In genomic region chr17:48098528-48098890, GRCm38 (mm10) we compare ENCODE assay signal across 8 mouse cellular contexts. TPM values are rescaled to one million over a fixed set of nuclear protein-coding genes. Genes with fewer than 3 reads are reported as not detected.
DNase-seq lines count a peak whose midpoint lies in the region; ATAC-seq and TF ChIP-seq lines count a peak whose summit lies in the region.

No protein-coding gene starts in this region.

- TF ChIP-seq EP300 in liver, postnatal 0 days (IDR thresholded peaks at IDR 0.05; ENCODE audit: low read depth), result no peak

- intact Hi-C loops in gastrocnemius, postnatal 36 days (cut with DNase I), result loop anchor here (2.0 to 5.0 kb wide), 2 partner anchors 51 to 224 kb away; no protein-coding TSS in a partner anchor

- no peak for TF ChIP-seq POLR2A in spleen, adult 2 months (IDR thresholded peaks at IDR 0.05; ENCODE audit: low read depth, low read length)

- no peak overlapping the region; the same call in 1 of the 2 replicates for H3K9ac ChIP-seq in forebrain, embryonic 15.5 days (replicated peaks)
- H3K9ac ChIP-seq in liver, postnatal 0 days (replicated peaks), result no peak overlapping the region
- H3K9ac ChIP-seq in stomach, embryonic 16.5 days (ENCODE audit: low read length), result peak overlapping the region; percentile 51; the same call in 1 of the 2 replicates

- peaks cover 27% of the 10 kb centered on the region for H3K4me1 ChIP-seq in spleen, adult 2 months (ENCODE audit: control insufficient read depth, insufficient read depth, insufficient read length)
- H3K4me1 ChIP-seq in forebrain, embryonic 15.5 days, result peaks cover 47% of the 10 kb centered on the region
- peaks cover 28% of the 10 kb centered on the region for H3K4me1 ChIP-seq in liver, postnatal 0 days (ENCODE audit: insufficient read depth)
- peaks cover 28% of the 10 kb centered on the region for H3K4me1 ChIP-seq in stomach, embryonic 16.5 days (ENCODE audit: control insufficient read depth, insufficient read depth, low read length)

- peaks cover 24% of the 10 kb centered on the region for H3K27me3 ChIP-seq in spleen, adult 2 months (ENCODE audit: control insufficient read depth, insufficient read depth, low read length)
- H3K27me3 ChIP-seq in forebrain, embryonic 15.5 days, result peaks cover 58% of the 10 kb centered on the region
- peaks cover 66% of the 10 kb centered on the region for H3K27me3 ChIP-seq in liver, postnatal 0 days (ENCODE audit: insufficient read depth, low read length)
- peaks cover 56% of the 10 kb centered on the region for H3K27me3 ChIP-seq in stomach, embryonic 16.5 days (ENCODE audit: control insufficient read depth, insufficient read depth, low read length)

- no peaks in the 10 kb centered on the region for H3K36me3 ChIP-seq in spleen, adult 2 months (ENCODE audit: control insufficient read depth, insufficient read depth, low read length)
- no peaks in the 10 kb centered on the region for H3K36me3 ChIP-seq in forebrain, embryonic 15.5 days
- no peaks in the 10 kb centered on the region for H3K36me3 ChIP-seq in liver, postnatal 0 days (replicated peaks; ENCODE audit: insufficient read depth, low read length)
- no peaks in the 10 kb centered on the region for H3K36me3 ChIP-seq in stomach, embryonic 16.5 days (ENCODE audit: control insufficient read depth, insufficient read depth, low read length)

- no peak overlapping the region for H3K27ac ChIP-seq in spleen, adult 2 months (ENCODE audit: insufficient read depth, low read length)
- no peak overlapping the region for H3K27ac ChIP-seq in forebrain, embryonic 15.5 days (replicated peaks)
- H3K27ac ChIP-seq in liver, postnatal 0 days (ENCODE audit: low read depth), result no peak overlapping the region
- H3K27ac ChIP-seq in stomach, embryonic 16.5 days (ENCODE audit: low read length), result no peak overlapping the region

- TF ChIP-seq CTCF in spleen, adult 2 months (IDR thresholded peaks at IDR 0.05; ENCODE audit: extremely low read depth, insufficient read depth, insufficient read length, insufficient replicate concordance), result no peak
- TF ChIP-seq CTCF in liver, postnatal 0 days (IDR thresholded peaks at IDR 0.05; ENCODE audit: low read depth), result no peak

- no peak for DNase-seq in spleen, adult 2 months (ENCODE audit: low read depth in 1 of 2, low spot score in 2 of 2)
- DNase-seq in spleen, postnatal 14 days (ENCODE audit: low spot score in 2 of 2), result no peak
- no peak for DNase-seq in liver, postnatal 0 days
- no peak for DNase-seq in gastrocnemius, postnatal 36 days
- no peak for DNase-seq in adrenal gland, postnatal 10 days

- ATAC-seq in forebrain, embryonic 15.5 days (replicated peaks), result no peak
- ATAC-seq in liver, postnatal 0 days, result no peak
- ATAC-seq in stomach, embryonic 16.5 days (ENCODE audit: insufficient read depth, low FRiP score), result no peak
- ATAC-seq in inflammation-experienced regulatory T-cells, adult 6 months, result no peak

- peak overlapping the region; percentile 46 for H3K4me3 ChIP-seq in spleen, adult 2 months (ENCODE audit: extremely low read depth, insufficient read depth, insufficient read length)
- H3K4me3 ChIP-seq in forebrain, embryonic 15.5 days, result peak overlapping the region; percentile 15; the same call in 1 of the 2 replicates
- peak overlapping the region; percentile 24 for H3K4me3 ChIP-seq in liver, postnatal 0 days (ENCODE audit: low read depth, low read length)
- H3K4me3 ChIP-seq in stomach, embryonic 16.5 days (replicated peaks; ENCODE audit: low read length), result peak overlapping the region; percentile 39

- peak overlapping the region; percentile 35 for H3K4me2 ChIP-seq in forebrain, embryonic 15.5 days (replicated peaks)
- peak overlapping the region; percentile 68 for H3K4me2 ChIP-seq in liver, postnatal 0 days (ENCODE audit: low read depth, low read length)
- H3K4me2 ChIP-seq in stomach, embryonic 16.5 days (ENCODE audit: low read depth, low read length), result peak overlapping the region; percentile 68

- H3K9me3 ChIP-seq in forebrain, embryonic 15.5 days, result no peaks in the 10 kb centered on the region
- H3K9me3 ChIP-seq in liver, postnatal 0 days (ENCODE audit: low read length), result peaks cover 3% of the 10 kb centered on the region
- H3K9me3 ChIP-seq in stomach, embryonic 16.5 days (replicated peaks; ENCODE audit: control insufficient read depth, low read length), result 0 out of 2 replicates have a peak, but pooled peaks cover 2% of the 10 kb centered on the region

- WGBS in spleen, adult 2 months, result under 1% methylated on average over 19 of the region's 19 CpGs
- under 1% methylated on average over 19 of the region's 19 CpGs for WGBS in forebrain, embryonic 15.5 days
- under 1% methylated on average over 19 of the region's 19 CpGs for WGBS in liver, postnatal 0 days (ENCODE audit: insufficient replicate concordance)
- under 1% methylated on average over 19 of the region's 19 CpGs for WGBS in stomach, embryonic 16.5 days

RNA-seq across cellular contexts. Expression of gene 1700067P10Rik, which starts 9.4 kb away (rescaled TPM):
- not detected in 2 replicates for polyA plus RNA-seq in spleen, adult 2 months (2012; rRNA removed)
- polyA plus RNA-seq in forebrain, embryonic 15.5 days (2015; fragmentation: Nextera tagmentation; extraction: Ambion mirVana), result not detected in 2 replicates
- not detected in 2 replicates for polyA plus RNA-seq in liver, postnatal 0 days (2015; fragmentation: Nextera tagmentation; extraction: Ambion mirVana)
- not detected in 2 replicates for polyA plus RNA-seq in stomach, embryonic 16.5 days (2015; fragmentation: Nextera tagmentation; extraction: Ambion mirVana)
- not detected for total RNA-seq in gastrocnemius, postnatal 36 days (2021)
- total RNA-seq in adrenal gland, postnatal 10 days (2021), result not detected
- not detected for polyA plus RNA-seq in inflammation-experienced regulatory T-cells, adult 6 months (2017; shearing (Covaris generic))

RNA-seq across cellular contexts. Expression of gene 9830107B12Rik, which starts 47.6 kb away (rescaled TPM):
- 0.18 and 0.35 TPM in 2 replicates for polyA plus RNA-seq in spleen, adult 2 months (2012; rRNA removed)
- polyA plus RNA-seq in forebrain, embryonic 15.5 days (2015; fragmentation: Nextera tagmentation; extraction: Ambion mirVana), result not detected in 2 replicates
- polyA plus RNA-seq in liver, postnatal 0 days (2015; fragmentation: Nextera tagmentation; extraction: Ambion mirVana), result 1.1 and 1.4 TPM in 2 replicates
- 0.15 and 0.26 TPM in 2 replicates for polyA plus RNA-seq in stomach, embryonic 16.5 days (2015; fragmentation: Nextera tagmentation; extraction: Ambion mirVana)
- total RNA-seq in gastrocnemius, postnatal 36 days (2021), result not detected
- under 1 TPM; 0.27 to 0.45 TPM for total RNA-seq in adrenal gland, postnatal 10 days (2021)
- not detected for polyA plus RNA-seq in inflammation-experienced regulatory T-cells, adult 6 months (2017; shearing (Covaris generic))
